Mouse (Mus musculus) adrenal gland, postnatal 0 days (tissue): ENCODE results near the gene Rtp3. TPM values are rescaled to one million over a fixed set of nuclear protein-coding genes. Genes with fewer than 3 reads are reported as not detected.

Experiments
- polyA plus RNA-seq: library from polyadenylated mRNA; unstranded; fragments of >200 nt; fragmentation: Nextera tagmentation; extraction: Ambion mirVana; gene quantifications from 2 replicates; pipeline ENCODE4 v1.2.1, GENCODE M21; 2015

Rtp3 gene
- 0.93 and 1.8 TPM in 2 replicates for polyA plus RNA-seq

GRCm38 (mm10) chr9:110990204-110990603, at the start of gene Rtp3:
Rtp3 (minus strand) TSS chr9:110990583.

DNA sequence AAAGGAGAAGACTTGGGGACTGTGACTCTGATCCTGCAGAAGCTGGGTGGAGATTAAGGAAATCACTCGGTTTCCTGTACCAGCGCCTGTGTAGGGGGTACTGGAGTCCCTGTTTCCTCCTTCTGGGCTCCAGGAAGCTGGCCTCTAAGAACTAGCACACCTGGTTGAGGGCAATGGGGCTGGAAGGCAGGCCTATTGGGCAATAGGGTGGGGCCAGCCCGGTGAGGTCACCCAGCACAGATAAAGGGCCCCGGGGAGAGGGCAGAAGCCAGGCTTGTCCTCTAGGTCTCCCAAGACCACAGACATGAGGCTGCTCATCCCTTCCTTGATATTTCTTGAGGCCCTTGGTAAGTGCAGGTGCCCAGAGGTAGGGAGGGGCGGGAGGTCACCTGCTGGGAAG, 28.6 kb upstream of the Rtp3 start, which contains the start of gene Ltf:
TSS of gene Ltf (plus strand) at position 250 of the 400 bp plus-strand sequence.

GRCm38 (mm10) chr9:110951397-110951796, 39.0 kb downstream of the Rtp3 start, which contains the start of gene Lrrc2:
Lrrc2 (plus strand) TSS chr9:110951545.

GRCm38 (mm10) chr9:110945926-110946325, 44.5 kb downstream of the Rtp3 start, which contains the start of gene Tdgf1:
Tdgf1 (minus strand) TSS chr9:110946158.

Other genes with a start within 250 kb of the Rtp3 start
- gene Myl3, start 248.7 kb downstream of the Rtp3 start, polyA plus RNA-seq = 0.62 and 2.2 TPM in 2 replicates
- gene Pth1r, start 243.4 kb downstream of the Rtp3 start, polyA plus RNA-seq = 12.3 and 17.4 TPM in 2 replicates
- gene Prss42, start 192.4 kb downstream of the Rtp3 start, polyA plus RNA-seq = not detected in 2 replicates
- not detected in 2 replicates for gene Prss44, start 176.6 kb downstream of the Rtp3 start, polyA plus RNA-seq
- gene Prss43, start 163.9 kb downstream of the Rtp3 start, polyA plus RNA-seq = not detected in 2 replicates
- gene Prss45, start 156.0 kb downstream of the Rtp3 start, polyA plus RNA-seq = not detected in 2 replicates
- gene Prss46, start 146.1 kb downstream of the Rtp3 start, polyA plus RNA-seq = not detected in 2 replicates
- gene Prss50, start 132.6 kb downstream of the Rtp3 start, polyA plus RNA-seq = 0.51 and 0.66 TPM in 2 replicates
- 1.8 and 2.7 TPM in 2 replicates for gene Als2cl, start 110.7 kb downstream of the Rtp3 start, polyA plus RNA-seq
- 1.7 and 2.1 TPM in 2 replicates for gene Tmie, start 110.5 kb downstream of the Rtp3 start, polyA plus RNA-seq
- gene Fam240a, start 73.7 kb downstream of the Rtp3 start, polyA plus RNA-seq = not detected in 2 replicates
- 0.25 and 0.27 TPM in 2 replicates for gene Tdgf1, start 44.4 kb downstream of the Rtp3 start, polyA plus RNA-seq
- 6.2 and 9.1 TPM in 2 replicates for gene Lrrc2, start 39.0 kb downstream of the Rtp3 start, polyA plus RNA-seq
- 8.4 and 15.2 TPM in 2 replicates for gene Ltf, start 28.7 kb upstream of the Rtp3 start, polyA plus RNA-seq
- gene Ccrl2, start 66.9 kb upstream of the Rtp3 start, polyA plus RNA-seq = 3.7 and 5.8 TPM in 2 replicates
- gene Lrrfip2, start 127.0 kb upstream of the Rtp3 start, polyA plus RNA-seq = 29.8 and 36.3 TPM in 2 replicates